Mouse (Mus musculus): ENCODE measurements around the gene Nrd1.

Gene Nrd1

DNA sequence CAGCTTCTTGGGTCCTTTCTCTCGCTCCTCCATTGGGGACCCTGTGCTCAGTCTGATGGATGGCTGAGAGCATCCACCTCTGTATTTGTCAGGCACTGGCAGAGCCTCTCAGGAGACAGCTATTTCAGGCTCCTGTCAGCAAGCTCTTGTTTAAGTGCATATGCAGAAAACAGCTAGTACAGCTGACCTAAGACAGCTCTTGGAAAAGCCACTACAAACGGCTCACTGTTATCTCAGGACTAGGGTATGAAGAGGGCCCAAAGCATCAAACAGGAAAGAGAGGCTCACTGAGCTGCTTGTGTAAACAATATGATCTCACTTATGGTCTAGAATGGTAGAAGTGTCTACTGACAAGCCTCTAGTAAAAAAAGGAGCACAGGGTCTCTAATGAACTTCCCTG is 93.8 kb downstream of the Nrd1 start:
- DNase-seq (ENCODE audit: low read depth, low spot score) = no peak

DNA sequence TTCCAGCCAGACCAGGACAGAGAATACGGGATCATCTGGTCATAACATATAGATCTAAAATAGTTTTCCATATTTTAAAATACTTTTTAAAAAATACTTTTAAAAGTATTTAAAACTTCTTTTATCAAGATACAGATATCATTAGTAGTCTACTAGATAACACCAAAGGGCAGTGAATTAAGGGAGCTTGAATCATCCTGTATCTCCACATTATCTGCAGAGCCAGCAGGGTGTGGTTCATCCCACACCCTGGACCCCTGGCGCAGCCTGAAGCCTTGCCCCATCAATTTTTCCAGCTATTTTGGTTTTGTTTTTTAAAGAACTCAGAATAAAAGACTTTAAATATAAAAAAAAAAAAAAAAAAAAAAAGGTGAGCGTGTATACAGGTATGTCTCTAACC is 98.4 kb downstream of the Nrd1 start:
- no peak for DNase-seq (ENCODE audit: low read depth, low spot score)

DNA sequence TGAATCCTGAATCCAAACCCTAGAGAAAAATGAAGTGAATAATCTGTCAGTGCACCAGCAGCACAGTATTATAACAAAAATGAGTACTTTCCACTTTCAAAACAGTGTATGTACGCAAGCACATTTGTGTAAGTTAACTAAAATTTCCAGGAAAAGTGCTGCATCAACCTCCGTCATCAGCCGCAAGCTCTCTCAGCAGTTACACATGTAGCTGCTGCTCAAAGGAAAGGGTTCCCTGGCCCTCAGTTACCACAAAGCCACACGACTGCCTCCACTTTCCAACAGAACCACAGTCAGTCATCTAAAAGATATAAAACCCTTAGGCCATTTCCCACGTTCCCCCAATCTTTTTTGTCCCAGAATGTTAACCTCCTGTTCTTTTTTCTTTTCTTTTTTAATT is 102.1 kb downstream of the Nrd1 start:
- DNase-seq (ENCODE audit: low read depth, low spot score) = no peak

DNA sequence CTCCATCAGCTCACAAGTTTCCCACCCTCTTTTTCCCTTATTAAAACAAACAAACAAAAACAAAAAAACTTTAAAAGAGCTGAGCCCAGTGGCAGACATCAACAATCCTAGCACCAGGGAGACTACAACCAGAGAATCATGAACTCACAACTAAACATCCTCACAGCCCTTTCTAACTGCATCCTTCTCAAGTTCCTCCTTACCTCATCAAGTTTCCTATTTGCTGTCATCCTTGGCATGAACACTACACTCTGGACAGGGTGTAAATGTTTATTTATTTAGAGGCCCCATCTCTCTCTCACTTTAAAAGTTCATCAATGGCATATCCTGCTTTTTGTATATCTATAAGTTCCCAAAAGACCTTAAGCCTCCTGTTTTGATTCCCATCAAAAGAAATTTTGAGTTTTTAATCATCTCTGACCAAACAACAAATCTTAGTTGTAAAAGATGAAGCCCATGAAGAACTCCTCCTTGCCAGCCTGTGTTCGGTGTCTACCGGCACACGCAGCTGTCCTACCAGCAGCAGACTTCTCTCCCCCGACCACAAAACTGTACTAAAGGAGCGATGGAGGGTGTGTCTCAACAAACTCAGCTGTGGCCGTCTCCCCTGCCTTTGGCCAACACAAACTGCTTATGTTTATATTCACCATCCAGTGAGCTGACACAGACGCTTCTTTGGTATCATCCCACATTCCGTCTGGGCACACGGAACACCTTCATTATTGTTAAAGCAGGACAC is 102.9 kb downstream of the Nrd1 start:
- DNase-seq (ENCODE audit: low read depth, low spot score) = no peak

DNA sequence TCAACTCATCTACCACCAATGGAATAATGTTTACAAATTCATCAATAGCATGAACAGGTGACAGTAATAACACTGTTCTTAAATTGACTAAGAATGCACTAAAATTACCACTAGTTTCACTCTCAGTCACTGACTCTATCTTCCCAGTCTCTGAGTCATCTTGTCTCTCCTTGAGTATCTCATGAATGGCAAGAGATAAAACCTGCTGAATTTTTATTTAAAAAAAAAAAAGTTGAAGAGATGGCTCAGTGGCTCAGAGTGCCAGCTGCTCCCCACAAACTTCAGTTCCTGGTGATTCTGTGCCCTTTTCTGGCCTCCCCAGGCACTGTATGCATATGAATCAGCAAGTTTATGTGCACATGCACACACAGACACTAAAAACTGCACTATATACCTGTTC is 104.8 kb downstream of the Nrd1 start:
- peak; percentile 58 for DNase-seq (ENCODE audit: low read depth, low spot score)

DNA sequence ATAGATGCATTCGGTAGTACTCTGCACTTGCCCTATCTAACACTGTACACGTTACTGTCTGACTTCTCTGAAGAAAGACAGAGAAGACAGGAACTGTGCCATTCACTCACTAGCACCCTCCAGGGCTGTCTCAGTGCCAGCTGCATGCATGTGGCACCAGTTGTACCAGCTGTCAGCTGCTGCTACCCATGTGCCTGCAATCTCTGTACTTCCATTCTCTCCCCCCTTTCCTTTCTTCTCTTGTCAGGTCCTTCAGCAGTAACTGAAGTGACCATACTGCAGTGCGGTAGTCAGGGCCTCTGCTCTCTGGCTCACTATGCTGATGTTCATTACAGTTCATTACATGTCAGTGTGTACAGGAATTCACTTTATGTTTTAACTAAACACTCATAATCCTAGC is 105.6 kb downstream of the Nrd1 start:
- DNase-seq (ENCODE audit: low read depth, low spot score) = peak; percentile 61

DNA sequence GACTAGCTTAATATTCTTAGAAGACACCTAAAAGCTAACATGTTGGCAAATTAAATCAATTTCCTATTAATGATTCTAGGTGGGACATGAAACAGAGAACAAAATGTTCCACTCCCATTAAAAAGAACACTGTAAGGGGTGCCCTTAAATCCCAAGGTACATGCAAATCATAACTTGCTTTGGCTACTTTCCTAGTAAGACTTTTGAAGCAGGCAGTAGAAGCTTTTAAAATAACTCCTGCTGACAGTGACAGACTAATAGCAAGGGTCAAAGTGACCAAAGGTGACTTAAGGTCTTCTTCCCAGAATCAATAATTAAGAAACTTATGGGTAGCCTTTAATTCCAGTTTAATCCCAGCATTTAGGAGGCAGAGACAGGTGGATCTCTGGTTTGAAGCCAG is 106.1 kb downstream of the Nrd1 start:
- DNase-seq (ENCODE audit: low read depth, low spot score) = no peak

DNA sequence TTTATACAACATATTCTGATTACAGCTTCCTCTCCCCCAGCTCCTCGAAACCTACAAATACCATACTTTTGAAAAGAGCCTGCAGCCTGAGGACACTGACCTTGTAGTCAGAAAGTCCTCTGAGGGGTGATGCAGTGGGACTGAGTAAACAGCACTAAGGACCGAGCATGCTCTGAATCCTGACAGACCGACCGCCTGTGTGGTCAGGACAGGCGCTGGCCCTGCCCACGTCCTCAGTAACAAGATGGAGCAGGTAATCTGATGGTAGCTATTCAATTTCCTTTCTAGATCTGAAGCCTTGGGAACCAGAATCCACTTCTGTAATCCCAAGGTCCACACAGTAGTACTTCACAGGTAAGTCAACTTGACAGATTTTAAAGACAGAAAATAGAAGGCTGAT is 108.6 kb downstream of the Nrd1 start:
- no peak for DNase-seq (ENCODE audit: low read depth, low spot score)

DNA sequence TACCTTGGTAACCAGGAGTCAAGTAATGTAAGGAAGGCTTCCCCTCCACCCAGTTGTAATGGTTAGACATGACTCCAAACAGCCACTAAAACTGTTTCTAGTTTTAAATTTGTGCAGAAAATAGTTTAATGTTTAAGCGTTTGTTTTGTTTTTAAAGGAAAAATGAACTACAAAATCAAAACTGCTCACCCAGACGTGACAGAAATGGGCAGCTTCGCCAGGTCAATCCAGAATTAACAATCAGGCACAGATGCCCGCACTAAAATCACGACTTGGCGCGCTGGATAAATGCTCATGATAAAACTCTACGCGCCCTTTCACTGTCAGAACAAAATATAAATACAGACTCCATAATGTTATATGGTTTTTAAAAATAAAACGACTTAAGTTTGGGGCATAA is 109.2 kb downstream of the Nrd1 start:
- no peak for DNase-seq (ENCODE audit: low read depth, low spot score)

DNA sequence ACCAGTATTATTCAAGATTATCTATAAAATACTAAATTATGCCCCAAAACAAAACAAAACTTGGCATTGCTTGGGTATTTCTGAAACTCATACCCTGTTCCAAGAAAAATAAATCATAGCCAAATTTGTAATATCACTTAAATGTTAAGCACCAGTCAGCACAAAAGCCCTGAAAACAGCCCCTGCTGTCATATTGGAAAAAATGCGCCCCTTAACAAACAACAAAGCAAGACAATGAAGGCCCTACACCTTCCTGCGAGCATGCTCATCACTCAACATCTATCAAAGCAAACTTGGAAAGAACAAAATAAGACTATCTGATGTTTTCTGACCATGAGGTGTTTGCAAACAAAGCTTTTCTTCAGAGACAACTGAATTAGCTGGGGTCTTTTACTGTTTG is 110.5 kb downstream of the Nrd1 start:
- DNase-seq (ENCODE audit: low read depth, low spot score) = no peak

All from A20 (cell line).